Mouse (Mus musculus): Measurements from ENCODE around the gene Rsf1. TPM values are rescaled to one million over a fixed set of nuclear protein-coding genes. Genes with fewer than 3 reads are reported as not detected.

Gene Rsf1
- total and polyA plus RNA-seq, 3 experiments, result 5.9 to 21.8 (median 11.9) TPM

DNA sequence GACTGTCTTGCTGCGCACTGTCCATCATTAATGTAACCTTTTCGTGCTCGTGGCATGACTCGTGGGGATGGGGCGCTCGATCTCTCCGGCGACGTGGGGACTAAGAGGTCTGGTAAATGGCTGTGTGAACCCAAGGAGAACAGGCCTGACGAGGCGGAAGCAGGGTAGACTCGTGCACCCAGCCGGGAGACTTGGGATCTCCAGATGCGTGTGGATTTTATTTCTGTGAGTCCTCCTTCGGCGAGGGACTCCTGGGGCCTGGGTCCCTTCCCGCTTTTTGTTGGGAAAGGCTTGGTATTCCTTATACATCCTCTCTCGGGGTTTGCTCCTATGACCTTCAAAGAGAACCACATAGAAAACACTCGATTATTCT lies 116.4 kb downstream of the Rsf1 start:
- peaks cover 6 to 51% of the 10 kb centered on the region in 2 experiments for H3K36me3 ChIP-seq (replicated peaks in 1 of 2; ENCODE audit: control insufficient read depth in 1 of 2, insufficient read depth in 1 of 2, low read length in 1 of 2)
- H3K4me2 ChIP-seq (ENCODE audit: insufficient read depth, low read depth, poor library complexity, severe bottlenecking), result peak overlapping the region; percentile 46
- in situ Hi-C loops (cut with MboI; ENCODE audit: low pct_ligation_motif_present, low pct_unique_long_range_greater_than_20kb, low sequenced_read_pairs), result loop anchor here (25.0 kb wide), 1 partner anchor 259 kb away; no protein-coding TSS in a partner anchor
- peak; percentile 64 for DNase-seq (ENCODE audit: extremely low read depth)
- TF ChIP-seq ZKSCAN1 (IDR thresholded peaks at IDR 0.05; ENCODE audit: borderline replicate concordance, low read depth, low read length), result no peak
- TF ChIP-seq CHD1 (IDR thresholded peaks at IDR 0.05; ENCODE audit: low read depth, low read length), result 0 out of 2 replicates have a peak, but pooled peaks have one; percentile 47
- H3K27ac ChIP-seq (ENCODE audit: insufficient read depth, low read depth), result peak overlapping the region; percentile 31
- H3K79me2 ChIP-seq (replicated peaks; ENCODE audit: control insufficient read depth, extremely low read depth, insufficient read depth, poor library complexity, severe bottlenecking), result peaks cover 40% of the 10 kb centered on the region
- peaks cover 0 to 42% of the 10 kb centered on the region in 2 experiments; a peak in 2 of 4 replicates for H3K4me1 ChIP-seq (ENCODE audit: control insufficient read depth in 1 of 2, insufficient read depth in 2 of 2)
- H3K27me3 ChIP-seq (replicated peaks), result no peaks in the 10 kb centered on the region
- peaks cover 4% of the 10 kb centered on the region for H3K9me3 ChIP-seq (replicated peaks; ENCODE audit: low read length)
- H3K9ac ChIP-seq (ENCODE audit: insufficient read depth, low read depth), result peak overlapping the region; percentile 52
- H3K4me3 ChIP-seq (replicated peaks in 1 of 3; ENCODE audit: low read depth in 2 of 3, low read length in 2 of 3, poor library complexity in 1 of 3), result peak overlapping the region; percentile 64 to 99 (median 89)
- dilution Hi-C loops (cut with MboI; ENCODE audit: extremely low pct_ligation_motif_present, extremely low pct_unique_long_range_greater_than_20kb, low sequenced_read_pairs), result no loop called here

DNA sequence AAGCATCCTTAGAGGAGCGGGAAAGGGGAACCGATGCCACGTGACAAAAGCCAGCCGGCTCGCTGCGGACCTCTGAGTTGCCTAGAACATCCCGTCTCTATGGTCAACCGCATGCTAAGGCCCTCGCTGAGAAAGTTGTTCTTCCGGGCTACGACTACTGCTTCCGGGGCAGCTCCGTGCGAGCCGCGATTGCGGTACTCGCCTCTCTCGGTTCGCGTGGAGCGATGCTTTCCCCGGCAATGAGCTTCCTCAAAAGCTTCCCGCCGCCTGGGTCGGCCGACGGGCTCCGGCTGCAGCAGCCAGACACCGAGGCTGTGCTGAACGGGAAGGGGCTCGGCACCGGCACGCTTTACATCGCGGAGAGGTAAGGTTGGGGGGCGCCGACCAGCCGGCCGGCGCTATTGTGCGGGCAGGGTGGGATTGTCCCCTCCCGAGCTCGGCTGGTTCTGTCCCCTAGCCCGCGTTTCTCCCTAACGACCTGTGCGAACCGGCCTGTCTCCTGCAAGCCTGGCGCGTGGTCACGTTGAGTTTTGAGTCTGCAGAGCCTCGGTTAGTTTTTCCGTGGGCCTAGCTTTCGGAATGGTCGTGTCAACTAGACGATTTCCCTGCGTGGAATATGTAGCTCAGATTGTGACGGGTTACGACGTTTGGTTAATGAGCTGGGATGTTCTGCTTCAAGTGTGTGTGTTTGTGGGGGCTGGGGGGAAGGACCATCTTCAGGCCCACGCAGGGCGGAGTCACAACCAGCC lies 117.0 kb downstream of the Rsf1 start, which contains the start of gene Clns1a:
Clns1a (plus strand) TSS at position 129 of the 749 bp plus-strand sequence.
- peak; percentile 95 for DNase-seq (ENCODE audit: extremely low read depth)
- H3K4me2 ChIP-seq (ENCODE audit: insufficient read depth, low read depth, poor library complexity, severe bottlenecking), result peak within 1 kb of the TSS; percentile 54
- H3K9ac ChIP-seq (ENCODE audit: insufficient read depth, low read depth), result peak within 1 kb of the TSS; percentile 65
- peaks cover 0 to 47% of the 10 kb centered on the region in 2 experiments; a peak in 2 of 4 replicates for H3K4me1 ChIP-seq (ENCODE audit: control insufficient read depth in 1 of 2, insufficient read depth in 2 of 2)
- H3K36me3 ChIP-seq (replicated peaks in 1 of 2; ENCODE audit: control insufficient read depth in 1 of 2, insufficient read depth in 1 of 2, low read length in 1 of 2), result peaks cover 2 to 49% of the 10 kb centered on the region in 2 experiments
- dilution Hi-C loops (cut with MboI; ENCODE audit: extremely low pct_ligation_motif_present, extremely low pct_unique_long_range_greater_than_20kb, low sequenced_read_pairs), result no loop called here
- no peaks in the 10 kb centered on the region for H3K27me3 ChIP-seq (replicated peaks)
- peaks cover 4% of the 10 kb centered on the region for H3K9me3 ChIP-seq (replicated peaks; ENCODE audit: low read length)
- H3K79me2 ChIP-seq (replicated peaks; ENCODE audit: control insufficient read depth, extremely low read depth, insufficient read depth, poor library complexity, severe bottlenecking), result peaks cover 45% of the 10 kb centered on the region
- H3K27ac ChIP-seq (ENCODE audit: insufficient read depth, low read depth), result peak within 1 kb of the TSS; percentile 31
- in situ Hi-C loops (cut with MboI; ENCODE audit: low pct_ligation_motif_present, low pct_unique_long_range_greater_than_20kb, low sequenced_read_pairs), result loop anchor here (25.0 kb wide), 1 partner anchor 259 kb away; no protein-coding TSS in a partner anchor
- H3K4me3 ChIP-seq (replicated peaks in 1 of 3; ENCODE audit: low read depth in 2 of 3, low read length in 2 of 3, poor library complexity in 1 of 3), result peak within 1 kb of the TSS; percentile 74 to 99 (median 89)
- TF ChIP-seq ELF1 (IDR thresholded peaks at IDR 0.05; ENCODE audit: low read depth, low read length) (peak; percentile 74), POLR2A (IDR thresholded peaks at IDR 0.05; ENCODE audit: low read depth, low read length) (peak; percentile 85), MEF2A (IDR thresholded peaks at IDR 0.05; ENCODE audit: borderline replicate concordance, low read depth, low read length) (0 out of 2 replicates have a peak, but pooled peaks have one; percentile 57), POLR2AphosphoS2 (IDR thresholded peaks at IDR 0.05; ENCODE audit: low read depth, low read length) (peak; percentile 62), BHLHE40 (IDR thresholded peaks at IDR 0.05; ENCODE audit: low read depth, low read length) (peak; percentile 96), MAX (IDR thresholded peaks at IDR 0.05; ENCODE audit: low read length) (peak; percentile 100), MYC (IDR thresholded peaks at IDR 0.05; ENCODE audit: low read depth, low read length) (peak; percentile 100), SMC3 (IDR thresholded peaks at IDR 0.05; ENCODE audit: low read depth, low read length) (no peak), MAZ (IDR thresholded peaks at IDR 0.05; ENCODE audit: low read depth, low read length) (peak; percentile 68; the same call in 1 of the 2 replicates), HCFC1 (IDR thresholded peaks at IDR 0.05; ENCODE audit: low read depth, low read length) (peak; percentile 94), NELFE (IDR thresholded peaks at IDR 0.05; ENCODE audit: low read depth, low read length) (peak; percentile 87), TCF12 (IDR thresholded peaks at IDR 0.05; ENCODE audit: low read depth, low read length) (peak; percentile 80), ZKSCAN1 (IDR thresholded peaks at IDR 0.05; ENCODE audit: borderline replicate concordance, low read depth, low read length) (no peak), ZC3H11A (IDR thresholded peaks at IDR 0.05; ENCODE audit: low read depth, low read length) (no peak), RCOR1 (conservative IDR thresholded peaks at IDR 0.05; ENCODE audit: low read depth, low read length) (0 out of 2 replicates have a peak, but pooled peaks have one; percentile 61), TBP (conservative IDR thresholded peaks at IDR 0.05; ENCODE audit: low read depth, low read length) (peak; percentile 81), E2F4 (IDR thresholded peaks at IDR 0.05; ENCODE audit: insufficient replicate concordance, low read depth, low read length) (peak; percentile 87; the same call in 1 of the 2 replicates), PAX5 (IDR thresholded peaks at IDR 0.05; ENCODE audit: low read length) (no peak), SIN3A (IDR thresholded peaks at IDR 0.05; ENCODE audit: low read length) (peak; percentile 98), JUN (IDR thresholded peaks at IDR 0.05; ENCODE audit: insufficient read depth, low read depth, low read length) (no peak), UBTF (IDR thresholded peaks at IDR 0.05; ENCODE audit: low read depth, low read length) (peak; percentile 33; the same call in 1 of the 2 replicates), GABPA (IDR thresholded peaks at IDR 0.05; ENCODE audit: insufficient replicate concordance, low read depth, low read length) (peak; percentile 55; the same call in 1 of the 2 replicates), KAT2A (IDR thresholded peaks at IDR 0.05; ENCODE audit: insufficient replicate concordance, low read length) (peak; percentile 97), ZNF384 (IDR thresholded peaks at IDR 0.05; ENCODE audit: low read depth, low read length) (no peak), JUND (conservative IDR thresholded peaks at IDR 0.05; ENCODE audit: low read depth, low read length) (0 out of 2 replicates have a peak, but pooled peaks have one; percentile 30), RAD21 (IDR thresholded peaks at IDR 0.05; ENCODE audit: low read depth, low read length) (no peak), USF1 (IDR thresholded peaks at IDR 0.05; ENCODE audit: low read depth, low read length) (peak; percentile 89), MAFK (IDR thresholded peaks at IDR 0.05; ENCODE audit: insufficient replicate concordance, low read length) (no peak), CTCF (conservative IDR thresholded peaks at IDR 0.05 in 1 of 2, IDR thresholded peaks at IDR 0.05 in 1 of 2; ENCODE audit: low read depth in 2 of 2, low read length in 2 of 2) (no peak)
